Mouse (Mus musculus): ENCODE results near the gene Nol3.

Nol3 gene

DNA sequence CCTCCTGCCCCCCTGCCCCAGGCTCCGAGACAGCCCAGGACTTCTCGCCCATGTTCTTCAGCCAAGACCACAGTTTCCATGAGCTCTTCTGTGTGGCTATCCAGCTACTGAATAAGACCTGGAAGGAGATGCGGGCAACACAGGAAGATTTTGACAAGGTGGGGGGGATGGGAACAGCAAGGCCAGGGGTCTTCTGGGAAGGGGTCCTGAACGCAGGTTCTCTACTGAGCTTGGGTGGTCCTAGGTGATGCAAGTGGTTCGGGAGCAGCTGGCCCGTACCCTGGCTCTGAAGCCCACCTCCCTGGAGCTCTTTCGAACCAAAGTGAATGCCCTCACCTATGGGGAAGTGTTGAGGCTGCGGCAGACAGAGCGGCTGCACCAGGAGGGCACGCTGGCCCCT is 32.5 kb downstream of the Nol3 start:
- no peak for DNase-seq (ENCODE audit: low spot score in 2 of 2)

DNA sequence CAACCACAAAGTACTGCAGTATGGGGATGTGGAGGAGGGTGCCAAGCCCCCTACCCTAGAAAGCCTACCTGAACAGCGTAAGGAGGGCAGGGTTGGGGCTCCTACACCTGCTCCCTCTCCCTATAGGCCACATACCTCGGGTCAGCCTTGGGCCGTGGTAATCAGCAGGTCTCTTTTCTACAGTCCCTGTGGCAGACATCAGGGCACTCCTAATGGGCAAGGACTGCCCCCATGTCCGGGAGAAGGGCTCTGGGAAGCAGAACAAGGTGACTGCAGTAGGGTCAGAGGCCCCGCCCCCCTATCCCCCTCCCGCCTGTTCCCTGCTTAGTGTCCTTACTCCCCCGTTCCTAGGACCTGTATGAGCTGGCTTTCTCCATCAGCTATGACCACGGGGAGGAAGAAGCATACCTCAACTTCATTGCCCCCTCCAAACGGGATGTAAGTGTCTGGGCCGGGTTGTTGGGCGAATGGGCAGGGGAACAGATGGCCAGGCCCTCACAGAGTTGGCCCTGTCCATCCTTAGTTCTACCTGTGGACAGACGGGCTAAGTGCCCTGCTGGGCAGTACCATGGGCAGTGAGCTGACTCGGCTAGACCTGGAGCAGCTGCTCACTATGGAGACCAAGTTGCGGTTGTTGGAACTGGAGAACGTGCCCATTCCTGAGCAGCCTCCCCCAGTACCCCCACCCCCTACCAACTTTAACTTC is 33.4 kb downstream of the Nol3 start:
- DNase-seq (ENCODE audit: low spot score in 2 of 2): no peak

DNA sequence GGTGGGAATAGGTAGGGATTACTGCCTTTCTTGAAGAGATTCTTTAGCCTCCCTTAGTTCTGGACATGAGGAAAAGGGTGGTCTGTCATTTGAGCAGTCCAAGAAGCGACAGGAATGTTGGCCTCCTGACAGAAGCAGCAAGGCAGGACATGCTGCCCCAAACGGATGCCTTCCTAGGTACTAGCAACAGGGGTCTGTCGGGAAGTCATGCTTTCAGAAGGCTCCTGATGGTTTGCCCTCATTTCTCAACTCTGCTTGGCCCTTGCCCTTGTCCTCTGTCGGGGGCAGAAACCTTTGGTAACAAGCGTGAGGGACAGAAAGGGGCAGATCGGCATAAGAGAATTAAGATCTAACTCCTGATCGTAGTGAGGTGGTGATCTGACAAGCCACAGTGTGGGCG is 34.2 kb downstream of the Nol3 start:
- no peak for DNase-seq (ENCODE audit: low spot score in 2 of 2)

DNA sequence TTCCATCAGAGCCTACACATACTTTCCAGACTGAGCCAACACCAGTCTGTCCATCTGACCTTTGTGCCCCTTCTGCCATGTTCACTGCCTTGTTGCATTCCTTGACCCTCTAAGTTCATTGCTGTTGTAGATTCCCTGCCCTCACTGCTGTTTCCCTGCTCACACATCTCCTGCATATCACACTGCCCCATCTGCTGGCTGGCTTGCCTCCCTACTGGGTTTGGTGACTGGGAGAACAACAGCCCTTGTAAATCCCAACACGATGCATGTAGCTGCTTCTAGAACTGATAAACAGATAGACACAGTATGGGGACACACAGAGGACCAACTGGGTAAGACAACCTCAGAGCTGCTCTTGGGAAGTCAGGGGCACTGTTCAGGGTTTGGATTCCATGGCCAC is 35.8 kb downstream of the Nol3 start:
- no peak for DNase-seq (ENCODE audit: low spot score in 2 of 2)

DNA sequence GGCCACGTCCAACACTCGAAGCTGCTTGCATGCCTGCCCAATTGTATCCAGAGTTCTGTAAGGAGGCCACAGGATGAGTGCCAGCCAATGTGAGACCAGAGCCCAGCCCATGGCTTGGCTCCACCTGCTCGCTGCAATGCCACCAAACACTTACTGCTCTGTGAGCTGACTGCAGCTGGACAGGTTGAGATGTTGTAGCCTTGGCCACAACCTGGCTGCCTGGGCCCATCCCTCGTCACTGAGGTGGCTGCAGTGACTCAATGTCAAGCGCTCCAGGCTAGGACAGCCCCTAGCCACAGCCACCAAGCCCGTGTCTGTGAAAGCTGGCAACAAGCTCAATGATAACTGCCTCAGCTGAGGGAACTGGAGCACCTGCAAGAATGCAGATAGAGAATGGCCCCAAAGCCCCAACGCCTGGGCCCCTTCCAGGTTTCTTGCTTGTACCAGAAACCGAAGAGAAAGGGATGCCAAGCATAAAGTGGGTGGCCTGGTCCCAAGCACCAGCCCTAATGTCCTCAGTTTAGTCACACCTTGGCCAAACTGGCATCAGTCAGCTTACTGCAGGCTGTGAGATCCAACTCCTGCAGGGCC is 37.0 kb downstream of the Nol3 start:
- no peak for DNase-seq (ENCODE audit: low spot score in 2 of 2)

DNA sequence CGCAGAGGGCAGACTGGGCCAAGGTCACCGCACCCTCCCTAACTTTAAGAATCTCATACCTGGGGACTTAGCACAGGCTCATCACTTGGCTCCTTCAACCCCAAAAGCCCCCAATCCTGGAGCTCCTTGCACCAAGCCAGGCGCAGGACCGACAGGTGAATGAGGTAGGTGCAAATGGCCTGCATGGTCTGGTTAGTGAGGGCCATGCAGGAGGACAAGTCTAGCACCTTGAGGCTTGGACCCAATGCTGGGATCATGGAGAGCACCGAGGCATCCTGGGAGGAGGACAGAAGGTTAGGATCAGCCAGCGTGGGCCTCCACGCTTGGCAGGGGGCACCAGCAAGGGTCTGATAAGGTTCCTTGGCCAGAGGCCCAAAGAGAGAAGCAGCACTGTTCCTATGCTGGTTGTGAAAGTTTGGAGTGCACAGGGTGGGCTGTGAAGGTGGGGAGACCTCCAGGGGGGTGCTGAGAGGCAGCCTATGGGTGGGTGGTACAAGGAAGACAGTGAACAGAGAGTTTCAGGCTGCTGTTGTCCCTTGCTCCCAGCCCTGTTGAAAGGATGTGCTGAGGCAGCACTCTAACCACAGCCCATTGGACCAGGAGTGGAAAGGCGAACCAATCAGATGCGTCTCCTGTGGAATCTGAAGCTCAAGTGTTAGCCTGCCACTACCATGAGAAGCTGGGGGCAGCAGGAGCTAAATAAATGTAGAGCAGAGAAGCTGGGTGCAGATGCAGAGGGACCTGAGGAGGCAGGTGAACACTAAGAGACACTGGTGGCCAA is 37.9 kb downstream of the Nol3 start:
- no peak for DNase-seq (ENCODE audit: low spot score in 2 of 2)

DNA sequence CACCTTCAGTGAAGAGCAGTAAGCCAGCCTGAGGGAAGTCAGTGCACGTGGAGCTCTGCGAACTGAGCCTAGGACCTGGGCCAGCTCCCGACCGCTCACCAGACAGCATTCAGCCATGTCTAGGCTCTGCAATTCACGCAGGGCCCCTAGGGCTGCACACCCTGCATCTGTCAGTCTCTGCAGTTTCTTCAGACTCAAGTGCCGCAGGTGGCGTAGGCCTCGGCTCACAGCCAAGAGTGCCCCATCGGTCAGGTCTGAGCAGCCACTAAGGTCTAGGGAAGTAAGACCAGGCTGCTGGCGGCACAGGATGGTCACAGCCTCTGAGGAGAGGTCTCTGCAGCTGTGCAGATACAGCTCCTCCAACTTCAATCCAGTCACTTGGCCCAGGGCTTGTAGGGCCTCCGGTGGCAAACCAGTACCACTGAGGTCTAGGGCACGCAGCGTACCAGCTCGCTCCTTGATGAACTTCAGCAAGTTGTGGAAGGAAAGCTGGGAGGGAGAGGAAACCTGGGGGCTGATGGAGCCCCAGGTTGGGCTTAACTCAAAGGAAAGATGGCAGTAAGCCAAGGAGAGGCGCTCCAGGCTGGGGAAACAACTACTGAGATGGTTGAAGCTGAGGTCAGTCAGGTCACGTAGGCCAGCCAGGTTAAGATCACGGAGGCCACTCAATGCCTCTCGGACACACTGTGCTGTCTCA is 39.3 kb downstream of the Nol3 start:
- no peak for DNase-seq (ENCODE audit: low spot score in 2 of 2)

DNA sequence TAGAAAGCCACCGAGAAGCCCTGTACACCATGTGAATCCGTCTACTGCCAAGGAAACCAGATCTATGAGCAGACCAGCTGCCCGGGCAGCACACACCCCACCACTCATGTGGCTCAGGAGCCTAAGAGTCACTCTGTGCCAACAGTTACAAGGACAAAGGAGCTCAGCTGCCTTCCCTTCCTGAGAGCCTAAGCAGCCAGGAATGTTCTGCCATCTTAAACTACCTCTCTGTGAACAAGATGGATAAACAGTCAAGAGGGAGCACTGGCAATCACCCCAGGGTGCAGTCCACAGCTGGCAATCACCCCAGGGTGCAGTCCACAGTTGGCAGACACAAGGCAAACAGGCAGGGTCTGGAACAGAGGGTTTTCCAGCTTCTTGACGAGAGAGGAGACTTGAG is 42.0 kb downstream of the Nol3 start:
- DNase-seq (ENCODE audit: low spot score in 2 of 2): no peak

DNA sequence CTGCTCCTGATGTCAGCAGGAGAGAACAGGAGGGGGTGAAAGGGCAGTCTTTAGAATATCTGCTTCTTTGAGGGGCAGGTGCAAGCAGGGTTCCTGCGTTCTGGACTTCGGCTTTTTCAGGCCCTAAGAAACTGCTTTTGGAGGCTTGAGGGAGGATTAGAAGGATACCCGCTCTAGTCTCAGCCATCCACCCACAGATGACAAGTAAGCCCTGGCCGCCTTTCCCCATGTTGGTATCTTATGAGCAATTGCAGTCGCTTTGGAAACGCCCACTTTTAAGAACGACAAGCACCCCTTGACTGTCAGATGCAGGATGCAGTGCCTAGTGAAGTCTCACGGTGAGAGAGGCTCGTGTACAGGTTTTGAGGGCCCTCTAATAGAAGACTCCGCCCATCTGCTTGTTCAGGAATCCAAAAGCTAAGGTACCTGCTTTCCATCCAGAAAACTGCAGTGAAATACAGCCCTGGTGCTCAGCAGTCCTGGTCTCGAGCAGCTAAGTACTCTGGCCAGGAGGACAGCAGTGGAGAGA is 42.8 kb downstream of the Nol3 start:
- DNase-seq (ENCODE audit: low spot score in 2 of 2): no peak

DNA sequence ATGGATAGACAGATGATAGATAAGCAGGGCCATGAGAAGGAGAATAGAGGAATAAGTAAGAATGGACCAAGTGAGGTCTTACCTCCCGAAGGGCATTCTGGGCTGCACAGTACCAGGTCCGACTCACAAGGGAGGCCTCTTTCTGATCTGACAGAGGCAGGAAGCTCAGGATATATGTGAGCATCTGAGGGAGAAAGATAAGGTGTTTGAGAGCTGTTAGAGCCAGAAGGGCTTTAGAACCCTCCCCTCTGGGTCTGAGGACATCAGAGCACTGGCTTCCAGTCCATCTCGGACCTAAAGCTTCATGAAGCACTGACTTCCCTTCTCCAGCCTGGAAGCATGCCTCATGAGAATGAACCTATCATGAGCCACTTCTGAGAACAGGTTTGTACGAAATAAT is 47.2 kb downstream of the Nol3 start:
- no peak for DNase-seq (ENCODE audit: low spot score in 2 of 2)

DNA sequence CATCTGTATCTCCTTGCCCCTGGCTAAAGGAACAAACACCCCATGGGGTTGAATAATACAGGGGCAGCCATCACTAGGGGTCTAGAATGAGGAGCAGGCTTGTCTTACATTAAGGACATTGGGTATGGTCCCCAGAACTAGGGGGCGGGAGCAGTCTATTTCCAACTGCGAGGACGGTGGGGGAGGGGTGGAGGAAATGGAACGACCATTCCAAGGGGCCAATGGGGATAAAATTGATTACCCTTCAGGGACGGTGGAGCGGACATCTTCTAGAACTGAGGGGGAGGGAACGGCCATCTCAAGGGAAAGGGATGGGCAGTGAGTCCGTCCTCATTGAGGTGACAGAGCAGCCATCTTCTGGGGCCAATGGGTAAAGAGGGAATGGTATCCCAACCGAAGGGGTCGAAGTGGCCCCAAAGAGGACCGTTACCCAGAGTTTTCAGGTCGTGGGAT is 49.7 kb downstream of the Nol3 start:
- no peak for DNase-seq (ENCODE audit: low spot score in 2 of 2)

DNA sequence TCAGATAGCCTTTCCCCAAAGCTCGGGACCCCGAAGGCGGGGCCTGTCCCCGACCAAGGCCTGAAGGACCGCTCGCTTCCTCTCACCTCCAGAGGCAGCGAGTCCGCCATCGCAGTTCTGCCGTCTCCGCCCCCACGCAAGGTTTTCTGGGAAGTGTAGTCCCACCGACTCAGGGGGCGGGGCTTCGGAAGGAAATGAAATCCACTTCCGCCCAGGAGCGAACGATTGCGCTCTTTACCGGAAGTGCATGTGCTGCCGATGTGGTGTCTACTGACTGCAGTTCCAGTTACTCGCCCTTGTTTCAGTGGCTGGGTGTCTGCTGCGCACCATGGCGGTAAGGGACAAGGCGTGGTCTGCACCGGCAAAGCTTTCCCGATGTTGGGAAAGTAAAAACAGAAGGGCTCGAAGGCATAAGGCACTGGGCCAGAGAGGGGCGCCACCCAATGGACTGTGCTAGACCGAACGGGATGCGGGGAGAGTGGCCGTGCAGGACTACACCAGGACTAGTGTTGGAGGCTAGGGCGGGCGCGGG is 50.3 kb downstream of the Nol3 start, which contains the start of the genes Lrrc29 and Tmem208:
Gene Lrrc29 (minus strand): TSS at position 138 of the 532 bp plus-strand sequence.
Gene Tmem208 (plus strand): TSS at position 214 of the 532 bp plus-strand sequence.
- peak; percentile 96 to 99 for DNase-seq (ENCODE audit: low spot score in 2 of 2)

DNA sequence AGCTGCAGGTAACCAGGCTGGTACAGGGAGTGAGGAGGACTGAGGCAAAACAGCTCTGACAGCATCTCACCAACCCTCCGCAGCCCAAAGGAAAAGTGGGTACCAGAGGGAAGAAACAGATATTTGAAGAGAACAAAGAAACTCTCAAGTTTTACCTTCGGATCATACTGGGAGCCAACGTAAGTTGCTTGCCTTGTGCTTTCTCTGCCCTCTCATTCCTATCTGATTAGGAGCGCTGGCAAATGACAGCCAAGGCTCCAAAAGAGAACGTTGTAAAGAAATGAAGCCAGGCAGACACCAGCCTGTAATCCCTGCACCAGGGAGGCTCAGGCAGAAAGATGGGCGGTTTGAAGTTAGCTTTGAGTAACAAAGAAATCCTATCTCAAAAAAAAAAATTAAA is 51.0 kb downstream of the Nol3 start:
- DNase-seq (ENCODE audit: low spot score in 2 of 2): no peak

DNA sequence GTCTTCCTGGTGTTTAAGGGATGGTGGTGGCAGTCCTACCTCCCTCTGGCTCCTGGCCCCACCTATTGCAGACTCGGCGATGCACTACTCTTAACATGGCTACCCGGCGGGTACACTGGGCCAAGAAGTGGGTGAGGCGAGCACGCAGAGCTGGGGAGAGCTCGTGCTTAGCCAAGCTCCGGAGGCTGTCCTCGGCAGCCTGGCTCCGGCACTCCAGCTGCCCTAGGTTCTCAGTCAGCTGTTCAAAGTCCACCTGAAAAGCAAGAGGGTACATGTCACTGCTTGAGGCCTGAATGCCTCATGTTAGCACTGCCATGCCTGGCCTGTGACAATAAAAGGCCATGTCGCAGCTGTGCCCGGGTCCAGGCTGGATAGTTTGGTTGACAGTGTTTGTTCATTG is 54.4 kb downstream of the Nol3 start:
- DNase-seq (ENCODE audit: low spot score in 2 of 2): no peak

DNA sequence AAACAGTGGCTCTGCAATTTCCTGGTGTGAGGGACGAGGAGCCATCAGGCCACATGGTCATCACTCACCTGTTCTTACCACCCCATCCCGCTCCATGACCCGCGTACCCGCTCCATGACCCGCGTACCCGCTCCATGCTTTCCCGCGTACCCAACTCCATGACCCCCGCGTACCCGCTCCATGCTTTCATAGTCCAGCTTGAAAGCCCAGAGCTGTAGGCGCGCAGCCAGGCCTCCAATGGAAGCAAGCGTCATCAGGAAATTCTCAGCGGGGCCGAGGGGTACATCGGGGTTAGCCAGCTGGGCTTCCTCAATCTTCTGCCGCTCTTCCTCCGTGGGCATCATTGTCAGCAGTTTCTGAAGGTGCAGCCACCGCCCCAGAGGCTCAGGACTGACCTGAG is 55.5 kb downstream of the Nol3 start:
- DNase-seq (ENCODE audit: low spot score in 2 of 2): no peak
